Mouse (Mus musculus) left cerebral cortex, adult 18-20 months (tissue): ENCODE data around the gene Foxo3. TPM values are rescaled to one million over a fixed set of nuclear protein-coding genes. Genes with fewer than 3 reads are reported as not detected.

Experiments used
- DNase-seq, 2 experiments: peaks; one replicate each; pipeline ENCODE4 v3.0.0; 2021 to 2022; ENCODE audit warnings: low spot score in 2 of 2, mixed read lengths in 1 of 2
- total RNA-seq, 2 experiments: library from RNA; stranded (reverse); gene quantifications; 2 replicates each; pipeline ENCODE4 v1.2.3; 2021

Foxo3 gene
- total RNA-seq, 2 experiments from 2014 or later = 71.8 to 72.4 TPM

DNA sequence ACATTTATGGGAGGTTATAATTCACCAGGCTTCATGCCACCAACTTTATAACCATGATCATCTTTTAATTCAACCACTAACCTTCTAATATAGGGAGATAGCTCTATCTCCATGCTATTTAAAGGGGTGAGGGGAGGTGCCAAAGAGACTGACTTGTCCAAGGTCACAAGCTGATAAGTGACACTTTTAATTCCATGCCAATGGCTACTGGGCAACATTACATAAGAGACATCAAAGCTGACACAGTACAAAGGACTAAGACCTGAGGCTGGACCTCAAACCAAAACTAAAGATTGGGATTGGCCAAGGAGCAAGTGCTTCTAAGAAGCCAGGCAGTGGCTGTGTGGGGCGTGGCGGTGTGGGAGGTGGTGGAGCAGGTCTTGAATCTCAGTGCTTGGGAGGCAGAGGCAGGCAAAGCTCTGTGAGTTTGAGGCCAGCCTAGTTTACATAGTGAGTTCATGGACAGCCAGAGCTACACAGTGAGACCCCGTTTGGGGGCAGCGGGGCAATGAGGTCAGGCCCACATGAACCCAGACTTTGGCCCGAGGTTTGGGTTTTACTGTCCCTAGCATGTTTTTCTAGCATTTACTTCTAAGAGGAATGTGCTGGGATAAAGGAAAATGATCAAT lies 46.0 kb downstream of the Foxo3 start:
- DNase-seq = no peak

DNA sequence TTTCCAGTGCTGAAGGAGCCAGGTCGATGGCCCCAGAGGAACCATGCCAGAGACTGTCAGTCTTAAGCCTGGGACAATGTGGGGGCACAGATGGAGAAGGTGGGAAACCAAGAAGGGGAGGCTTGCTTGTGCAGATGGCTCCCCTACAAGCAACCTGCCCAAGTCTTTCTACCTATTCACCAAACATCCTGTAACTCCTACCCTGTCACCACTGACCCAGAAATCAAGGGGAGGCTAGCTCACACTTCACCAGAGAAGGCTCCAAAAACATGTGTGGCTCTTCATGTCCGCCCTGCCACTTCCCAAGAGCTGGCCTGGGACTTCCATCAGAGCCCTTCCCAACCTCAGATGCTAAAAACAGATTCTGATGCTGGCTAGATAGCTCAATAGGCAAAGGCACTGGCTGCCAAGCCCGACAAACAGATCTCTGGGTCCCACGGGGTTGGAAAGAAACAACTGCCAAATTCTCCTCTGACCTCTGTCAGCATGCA lies 48.8 kb downstream of the Foxo3 start:
- no peak for DNase-seq

DNA sequence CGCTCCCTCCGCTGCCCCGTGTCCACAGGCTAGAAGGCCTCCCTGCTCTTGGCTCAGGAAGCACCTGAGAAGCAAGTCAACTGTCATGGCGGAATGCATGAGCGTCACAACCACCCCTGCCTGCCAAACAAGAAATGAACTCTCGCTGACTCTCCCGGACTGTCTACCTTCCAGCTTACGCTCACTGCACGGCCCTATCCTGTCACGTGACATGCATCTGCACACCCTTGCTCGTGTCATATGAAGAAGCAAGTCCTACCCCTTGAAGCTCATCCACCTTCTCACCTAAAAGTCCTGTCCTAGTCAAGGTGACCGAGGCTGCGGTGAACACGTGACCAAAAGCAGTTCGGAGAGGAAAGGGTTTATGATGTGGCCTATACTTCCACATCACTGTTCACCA lies 50.4 kb downstream of the Foxo3 start:
- DNase-seq = no peak

DNA sequence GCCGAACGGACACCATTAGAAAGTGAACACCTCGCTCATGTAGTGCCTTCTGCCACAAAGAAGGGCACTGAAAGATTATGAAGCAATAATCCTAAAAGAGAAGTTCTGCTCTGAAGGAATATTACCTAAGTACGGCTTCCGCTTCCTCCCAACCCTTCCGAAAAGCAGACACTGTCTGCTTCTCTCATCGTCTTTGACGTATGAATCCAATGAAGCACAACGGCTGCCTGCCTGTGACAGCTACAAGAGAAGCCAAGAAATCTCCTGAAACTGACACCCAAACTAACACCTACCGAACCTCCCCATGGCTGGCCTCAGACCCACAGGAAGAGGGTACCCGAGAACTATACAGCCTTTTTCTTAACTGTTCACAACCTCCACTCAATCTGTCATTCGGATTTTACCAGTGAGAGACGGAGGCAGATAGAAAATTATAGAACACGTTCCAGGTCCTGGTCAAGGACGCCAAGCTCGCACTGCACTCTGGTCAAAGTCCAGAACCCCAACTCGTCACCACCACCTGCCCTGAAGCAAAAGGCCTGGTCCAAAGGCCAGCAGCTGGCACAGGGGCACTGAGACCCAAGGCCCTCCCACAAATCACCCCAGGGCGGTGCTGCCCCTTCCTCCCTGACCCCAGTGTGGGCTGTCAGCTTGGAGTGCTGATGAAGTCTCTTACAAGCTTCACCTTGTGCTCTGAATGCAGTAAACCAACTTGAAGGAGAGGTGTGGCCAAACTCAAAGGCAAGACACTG lies 51.2 kb downstream of the Foxo3 start:
- no peak for DNase-seq

DNA sequence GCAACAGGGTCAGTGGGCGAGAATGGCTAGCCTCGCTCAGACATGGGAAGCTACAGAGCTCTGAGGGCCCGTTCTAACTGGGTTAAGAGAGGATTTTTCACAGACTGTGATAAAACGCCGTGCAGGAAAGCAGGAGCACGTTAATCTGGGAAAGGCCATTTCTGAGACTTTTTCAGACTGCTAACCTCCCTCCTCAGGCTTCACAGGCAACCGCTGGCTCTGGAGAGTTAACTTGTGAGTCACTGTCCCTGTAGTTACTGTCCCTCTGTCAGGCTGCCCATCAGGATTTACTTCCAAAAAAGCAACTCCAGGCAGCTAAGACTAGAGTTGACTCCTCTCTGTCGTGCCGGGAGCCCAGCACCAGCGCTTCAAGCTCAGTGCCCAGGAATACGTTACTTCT lies 54.6 kb downstream of the Foxo3 start:
- no peak for DNase-seq

DNA sequence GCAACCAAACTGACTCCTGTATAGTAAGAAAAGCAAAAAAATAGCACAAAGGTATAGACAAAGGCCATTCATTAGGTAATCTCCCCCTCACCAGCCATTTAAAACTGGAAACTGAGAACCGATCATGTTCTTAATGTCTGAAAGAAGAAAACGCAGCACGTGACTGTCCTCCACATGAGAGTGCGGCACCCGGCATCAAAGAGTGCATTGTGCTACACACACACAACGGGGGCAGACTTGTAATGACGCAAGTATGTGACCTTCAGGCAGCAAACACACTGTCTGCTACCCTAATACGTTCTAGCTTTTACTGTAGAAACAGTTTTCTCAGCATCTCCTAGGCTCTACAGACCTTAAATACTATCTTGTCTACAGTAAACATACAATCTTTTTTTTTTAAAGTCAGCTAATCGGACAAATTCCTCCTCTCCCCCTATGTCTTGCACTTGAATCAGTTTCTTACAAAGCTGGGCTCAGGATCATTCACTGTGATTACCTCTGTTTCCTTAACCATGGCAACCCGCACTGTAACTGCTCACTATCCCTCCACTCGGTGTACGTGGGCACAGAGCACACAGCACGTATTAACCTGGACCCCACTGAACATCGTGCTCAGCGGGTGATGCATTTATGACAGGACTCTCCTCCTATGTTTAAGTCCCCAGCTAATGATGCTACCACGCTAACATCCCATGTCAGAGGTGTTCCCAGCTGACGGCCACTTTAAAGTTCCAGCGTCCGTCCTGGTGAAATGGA lies 55.2 kb downstream of the Foxo3 start:
- DNase-seq = no peak

DNA sequence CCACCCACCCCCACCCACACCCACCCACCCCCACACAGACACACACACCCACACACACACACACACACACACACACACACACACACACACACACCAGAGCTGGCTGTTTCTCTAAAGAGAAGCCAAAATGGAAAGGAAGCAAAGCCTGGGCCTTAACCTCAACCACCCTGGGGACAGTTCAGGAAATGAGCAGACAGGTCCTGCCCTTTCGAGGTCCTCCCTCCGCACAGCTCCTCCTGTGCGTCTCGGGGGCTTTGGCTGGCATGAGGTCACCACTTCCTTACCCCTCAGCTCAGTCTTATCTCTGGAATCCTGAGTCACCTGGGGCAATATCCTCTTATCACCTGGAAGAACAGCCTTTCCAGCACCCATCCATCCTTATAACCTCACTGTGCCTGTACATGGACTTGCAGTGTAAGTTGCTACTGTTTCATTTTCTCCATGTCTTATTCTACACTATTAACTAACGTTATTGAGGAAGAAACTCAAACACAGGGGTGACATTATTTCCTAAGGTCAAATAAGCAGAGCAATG lies 56.1 kb downstream of the Foxo3 start:
- DNase-seq = no peak

DNA sequence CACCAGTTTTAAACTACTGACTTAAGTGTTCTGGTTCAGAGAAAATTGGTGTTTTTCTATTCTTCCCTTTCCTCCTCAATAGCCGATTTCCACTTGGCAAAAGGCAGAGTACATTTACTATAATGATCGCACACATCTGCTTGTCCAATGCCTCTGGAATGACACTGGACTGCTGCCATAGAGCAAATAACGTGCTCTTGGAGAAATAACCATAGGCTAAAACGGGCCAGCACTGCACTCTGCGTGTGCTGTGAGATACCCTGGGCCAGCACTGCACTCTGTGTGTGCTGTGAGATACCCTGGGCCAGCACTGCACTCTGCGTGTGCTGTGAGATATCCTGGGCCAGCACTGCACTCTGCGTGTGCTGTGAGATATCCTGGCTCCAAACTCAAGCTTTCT lies 65.1 kb downstream of the Foxo3 start:
- no peak for DNase-seq

DNA sequence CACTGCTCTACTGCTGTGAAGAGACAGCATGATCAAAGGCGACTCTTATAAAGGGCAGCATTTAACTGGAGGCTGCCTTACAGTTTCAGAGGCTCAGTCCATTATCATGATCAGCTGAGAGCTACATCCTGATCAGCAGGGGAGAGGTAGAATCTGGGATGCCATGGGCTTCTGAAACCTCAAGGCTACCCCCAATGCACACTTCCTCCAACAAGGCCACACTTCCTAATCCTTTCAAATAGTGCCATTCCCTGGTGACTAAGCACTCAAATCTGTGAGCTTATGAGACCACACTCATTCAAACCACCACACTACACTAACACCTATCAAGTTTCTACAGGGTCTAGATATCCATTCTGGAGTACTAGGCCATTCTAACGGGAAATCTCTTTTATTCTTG lies 65.9 kb downstream of the Foxo3 start:
- DNase-seq = no peak

DNA sequence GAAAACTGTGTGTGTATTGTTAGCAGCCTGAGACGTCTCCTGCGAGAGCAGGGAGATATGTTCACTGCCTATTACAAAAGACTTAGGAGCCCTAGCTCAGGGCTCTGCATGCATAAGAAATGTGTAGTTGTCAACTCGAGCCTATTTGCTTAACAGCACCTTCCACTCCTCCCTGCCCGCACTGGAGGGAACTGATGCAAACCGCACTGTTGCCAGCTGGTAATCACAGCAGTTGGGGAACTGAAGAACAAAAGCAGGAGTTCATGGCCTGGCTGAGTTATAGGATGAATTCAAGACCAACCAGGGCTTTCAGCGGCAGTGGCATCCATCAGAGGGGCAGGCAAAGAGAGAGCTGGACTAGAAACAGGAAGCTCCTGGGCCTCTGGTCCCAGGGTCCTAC lies 66.7 kb downstream of the Foxo3 start:
- no peak for DNase-seq

DNA sequence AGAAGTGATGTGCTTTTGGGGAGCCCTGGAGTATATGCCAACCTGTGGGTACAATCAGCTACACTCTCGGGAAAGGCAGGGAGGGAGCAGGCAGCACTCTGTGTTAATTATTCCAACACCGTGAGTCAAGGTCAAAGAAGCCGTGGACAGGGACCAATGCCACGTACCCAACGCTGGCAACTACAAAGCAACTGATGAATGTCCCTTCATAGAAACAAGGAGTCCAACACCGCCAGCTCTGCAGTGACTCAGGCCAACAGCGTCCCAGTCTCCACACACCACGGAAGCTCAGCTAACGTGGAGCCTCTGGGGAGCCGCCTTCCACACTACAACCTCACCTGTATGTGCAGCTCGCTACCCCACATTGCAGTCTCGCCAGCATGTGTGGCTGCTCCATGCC lies 68.9 kb downstream of the Foxo3 start:
- DNase-seq = no peak

DNA sequence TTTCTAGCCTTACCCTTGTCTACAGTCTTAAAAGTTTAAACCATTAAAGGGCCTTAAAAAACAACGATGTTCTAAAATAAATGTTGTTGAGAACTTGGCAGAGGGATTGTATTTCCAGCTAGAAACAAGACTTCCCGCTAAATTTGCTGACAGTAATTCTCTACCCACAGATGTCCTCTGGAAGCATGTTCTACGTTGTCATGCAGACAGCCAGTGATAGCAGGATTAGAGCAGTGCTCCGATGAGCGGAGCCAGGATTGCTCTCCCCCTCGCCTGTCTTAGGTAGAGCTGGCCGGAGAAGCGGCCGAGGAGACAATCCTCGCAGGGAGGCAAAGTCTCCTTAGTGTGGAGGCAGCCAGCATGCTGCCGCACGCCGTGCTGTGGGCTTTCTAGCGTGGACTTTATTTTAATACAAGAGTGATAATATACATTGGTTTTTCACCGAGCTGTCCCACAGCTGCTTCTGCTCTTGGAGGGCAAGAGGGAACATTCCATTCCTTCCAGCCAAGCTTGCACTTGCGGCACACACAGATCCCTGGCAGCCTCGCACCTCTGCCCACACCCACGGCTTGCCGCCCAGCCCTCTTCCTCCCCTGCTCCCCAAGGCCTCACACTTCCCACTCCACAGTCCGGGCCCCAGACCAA lies 71.7 kb downstream of the Foxo3 start:
- peak; percentile 34 to 46 for DNase-seq

DNA sequence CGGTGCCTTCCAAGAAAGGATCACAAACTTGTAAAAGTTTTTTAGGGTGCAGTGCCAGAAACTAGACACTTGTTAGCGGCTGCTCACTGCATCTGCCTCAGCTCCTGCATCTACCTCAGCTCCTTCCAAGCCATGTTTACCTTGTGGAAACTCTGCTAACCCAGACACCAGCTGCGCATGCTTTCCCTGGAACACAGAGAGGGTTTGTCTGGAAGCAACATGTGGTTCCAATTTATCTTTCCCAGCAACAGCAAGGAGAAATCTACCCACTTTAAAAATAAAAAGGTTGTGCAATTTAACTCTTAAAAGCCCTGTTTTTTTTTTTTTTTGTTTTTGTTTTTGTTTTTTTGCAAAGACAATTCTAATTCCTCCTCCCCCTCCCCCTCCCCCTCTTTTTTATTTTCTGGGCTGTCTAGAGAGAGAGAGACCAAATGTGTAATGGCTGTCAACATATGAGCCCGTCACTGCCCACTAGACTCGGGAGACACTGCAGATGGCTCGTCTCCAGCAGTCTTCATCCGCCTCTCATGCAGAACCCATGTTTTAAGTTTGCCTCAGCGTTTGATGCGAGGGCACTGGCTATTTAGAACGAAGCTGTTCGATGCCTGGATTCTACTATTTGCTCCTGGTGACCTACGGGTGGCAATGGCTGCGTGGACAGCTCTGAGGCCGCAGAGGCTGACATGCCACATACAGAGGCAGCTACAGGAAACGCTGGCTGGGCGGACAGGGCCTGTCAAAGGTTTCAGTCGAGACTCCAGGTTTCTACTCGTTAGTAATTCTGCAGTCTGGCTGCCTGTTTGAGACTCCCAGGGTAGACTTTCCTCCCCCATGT lies 73.0 kb downstream of the Foxo3 start:
- DNase-seq = no peak

DNA sequence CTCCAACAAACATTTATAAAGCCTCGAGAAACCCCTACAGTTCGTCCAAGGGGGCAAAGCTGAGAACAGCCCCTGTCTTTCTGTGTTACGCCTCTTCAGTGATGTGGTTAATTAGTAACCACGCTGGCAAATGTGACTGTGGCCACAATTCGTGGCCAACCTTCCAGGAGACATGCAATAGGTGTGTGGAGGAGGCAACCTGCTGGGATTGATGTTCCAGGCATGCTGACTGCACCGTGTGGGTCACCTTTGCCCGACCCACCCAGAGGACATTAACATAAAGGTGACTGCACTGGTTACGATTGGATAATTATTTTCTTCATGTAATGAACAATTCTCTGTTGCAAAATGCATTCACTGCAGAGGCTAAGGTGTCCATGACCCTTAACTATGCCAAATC lies 74.0 kb downstream of the Foxo3 start:
- no peak for DNase-seq

DNA sequence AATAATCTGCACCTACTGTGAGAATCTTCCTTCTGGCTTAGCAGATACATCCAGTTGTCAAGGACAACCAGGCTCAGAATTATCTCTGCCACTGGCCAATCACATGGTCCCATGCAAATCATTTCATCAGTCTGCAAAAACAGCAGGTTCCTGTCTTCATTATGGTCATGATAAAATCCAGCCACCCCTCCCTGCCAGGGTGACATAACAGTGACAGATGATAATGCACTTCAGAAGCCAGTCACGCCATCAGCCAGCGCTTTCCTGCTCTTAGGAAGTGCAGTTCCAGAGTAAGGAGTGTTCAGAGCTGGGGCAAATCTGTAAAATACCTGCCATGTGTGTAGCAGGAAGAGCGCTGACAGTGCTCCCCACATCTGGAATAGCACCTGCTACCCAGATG lies 77.1 kb downstream of the Foxo3 start:
- no peak for DNase-seq

DNA sequence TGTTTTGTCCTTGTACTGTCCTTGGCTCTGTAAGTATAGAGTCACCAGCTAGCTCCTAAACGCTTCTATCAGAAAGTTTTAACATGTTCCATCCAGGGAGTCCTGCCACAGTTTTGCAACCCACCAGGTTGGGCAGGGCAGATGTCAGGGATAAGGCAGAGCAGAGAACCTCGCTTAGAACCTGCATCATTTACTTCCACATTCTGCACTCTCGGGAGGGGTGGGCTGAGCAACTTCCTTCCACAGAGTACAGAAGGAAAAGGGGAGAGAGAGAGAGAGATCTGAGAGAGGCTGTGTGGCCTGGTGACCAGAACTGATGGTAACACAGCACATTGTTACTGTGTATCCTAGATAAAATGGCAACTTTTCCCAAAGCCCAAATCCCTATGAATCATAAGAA lies 77.9 kb downstream of the Foxo3 start:
- DNase-seq = no peak

DNA sequence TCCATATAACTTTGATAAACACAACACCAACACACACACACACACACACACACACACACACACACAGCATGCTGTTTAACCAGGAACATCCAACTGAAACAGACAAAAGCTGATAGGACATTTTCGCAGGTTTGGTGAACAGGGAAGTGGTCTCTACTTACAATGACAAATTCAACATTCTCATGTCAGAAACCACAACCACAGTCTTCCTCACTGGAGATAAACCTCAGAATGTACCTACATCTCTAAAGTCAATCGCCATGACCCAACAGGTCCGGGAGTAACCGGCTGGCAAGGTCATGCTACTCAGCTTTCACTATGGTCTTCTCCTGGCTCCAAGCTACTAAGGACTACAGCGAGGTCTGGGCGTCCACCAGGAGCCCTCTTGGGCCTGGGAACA lies 81.8 kb downstream of the Foxo3 start:
- DNase-seq = no peak

DNA sequence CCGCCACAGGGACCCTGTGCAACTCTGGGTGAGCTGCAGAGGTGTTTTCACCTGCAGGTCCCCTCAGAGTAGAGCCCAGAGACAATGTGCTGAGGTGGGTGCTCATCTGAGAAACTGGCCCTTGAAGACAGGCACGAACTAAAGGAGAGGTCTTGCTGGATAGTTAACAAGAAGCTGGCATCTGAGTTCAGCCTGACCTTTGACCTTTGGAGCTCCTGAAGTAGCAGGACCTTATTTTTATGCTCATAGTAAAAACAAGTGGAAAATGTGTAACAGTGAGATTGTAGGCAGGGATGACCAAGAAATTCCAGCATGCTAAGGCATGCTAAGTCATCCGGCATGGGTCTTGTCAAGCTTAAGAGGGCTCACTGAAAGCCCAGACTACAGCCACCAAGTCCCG lies 82.6 kb downstream of the Foxo3 start:
- DNase-seq = no peak

DNA sequence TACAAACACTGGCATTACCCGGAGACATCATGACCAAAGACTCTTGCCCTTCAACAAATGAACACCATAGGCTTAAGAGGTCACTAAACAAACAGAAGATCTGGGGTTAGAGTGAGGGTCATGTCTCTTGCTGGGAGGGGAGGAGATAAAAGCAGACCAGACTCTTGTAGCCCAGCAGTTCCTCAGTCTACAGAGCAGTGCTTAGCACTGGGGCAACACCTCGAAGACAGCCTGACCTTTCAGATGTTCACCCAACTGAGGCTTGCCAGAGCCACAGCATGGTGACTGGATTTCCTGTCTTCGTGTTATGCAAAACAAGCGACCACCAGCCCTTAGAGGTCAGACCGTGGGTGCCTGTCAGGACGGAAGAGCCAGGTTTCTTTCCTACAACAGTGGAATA lies 83.6 kb downstream of the Foxo3 start:
- DNase-seq = no peak

DNA sequence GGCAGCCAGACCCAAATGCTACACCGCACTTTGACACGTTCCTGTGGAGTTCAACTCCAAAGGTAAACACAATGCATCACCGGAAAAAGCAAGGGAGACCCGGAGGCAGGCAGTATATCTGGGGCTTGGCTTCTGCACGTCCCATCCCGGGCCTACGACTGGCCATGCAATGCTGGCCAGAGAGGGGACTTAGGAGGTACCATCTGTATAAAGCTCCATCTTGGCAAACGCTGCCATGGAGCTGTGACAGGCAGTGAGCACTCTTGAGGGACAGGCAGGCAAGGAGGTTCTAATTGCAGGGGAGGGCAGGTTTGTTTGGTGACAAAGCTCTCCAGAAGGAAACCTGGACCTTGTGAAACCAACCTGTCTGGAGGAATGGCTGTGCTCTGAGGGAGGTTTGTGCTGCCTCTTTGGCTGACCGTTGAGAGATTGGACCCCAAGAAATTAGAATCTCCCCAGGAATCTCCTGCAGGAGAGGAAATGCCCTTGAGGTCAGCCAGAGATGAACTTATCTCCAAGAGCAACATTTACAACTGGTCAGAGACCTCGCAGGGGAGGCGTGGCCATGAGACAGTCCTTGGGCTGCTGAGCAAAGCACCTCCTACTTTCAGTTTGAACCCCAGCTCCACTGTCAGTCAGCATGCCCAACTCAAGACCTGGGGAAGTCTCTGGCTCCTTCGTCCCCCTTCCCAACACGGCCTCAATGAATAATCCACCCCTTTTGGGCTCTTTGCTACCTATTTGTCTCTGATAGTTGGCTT lies 86.7 kb downstream of the Foxo3 start:
- no peak for DNase-seq
